In the genomic region with DNA sequence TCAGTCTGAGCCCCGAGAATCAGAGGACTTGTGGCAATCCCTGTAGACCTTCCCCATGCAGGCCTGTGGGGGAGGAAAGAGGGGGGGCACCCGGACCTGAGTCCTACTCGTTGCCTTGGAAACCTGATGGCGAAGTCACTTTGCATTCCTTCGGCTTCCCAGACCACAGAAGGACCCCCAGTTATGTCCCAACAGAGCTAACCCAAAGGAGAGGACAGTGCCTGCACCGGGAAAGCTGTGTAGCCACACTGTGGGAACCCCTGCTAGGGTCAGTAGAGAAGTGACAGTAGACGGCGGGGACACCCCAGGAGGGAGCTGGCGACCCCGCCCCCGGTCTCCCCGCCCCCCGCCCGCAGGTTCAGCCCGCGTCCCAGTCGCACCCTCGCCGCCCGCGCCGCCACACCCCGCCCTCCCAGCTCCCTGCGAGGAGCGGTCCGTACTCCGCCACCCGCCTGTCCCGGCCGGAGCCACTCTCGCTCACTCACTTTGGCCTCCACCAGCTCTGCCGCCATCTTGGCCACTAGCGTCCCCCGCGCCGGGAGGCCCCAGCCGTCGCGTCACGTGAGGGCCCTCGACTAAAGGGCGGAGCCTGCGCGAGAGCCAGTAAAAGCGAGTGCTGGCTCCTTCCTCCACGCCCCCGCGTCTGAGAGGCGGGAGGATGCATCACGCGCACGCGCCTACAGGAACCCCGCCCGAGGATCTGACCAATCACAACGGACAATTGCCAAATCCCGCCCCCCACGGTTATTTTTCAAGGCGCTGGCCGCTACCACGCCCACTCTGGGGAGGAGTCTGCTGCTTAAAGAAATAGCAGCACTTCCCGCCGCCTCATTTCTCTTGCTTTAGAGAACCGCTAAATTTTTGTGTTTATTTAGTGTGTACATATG, we compare ENCODE assay signal across 8 mouse cellular contexts. TPM values are rescaled to one million over a fixed set of nuclear protein-coding genes. Genes with fewer than 3 reads are reported as not detected.
DNase-seq lines count a peak whose midpoint lies in the region; ATAC-seq and TF ChIP-seq lines count a peak whose summit lies in the region.

A gene (minus strand): TSS at position 724 of the 887 bp plus-strand sequence.

- peaks cover 17% of the 10 kb centered on the region for H3K36me3 ChIP-seq in embryonic facial prominence, embryonic 15.5 days
- peaks cover 29% of the 10 kb centered on the region for H3K36me3 ChIP-seq in limb, embryonic 14.5 days (ENCODE audit: control insufficient read depth, insufficient read depth, low read length)
- H3K36me3 ChIP-seq in midbrain, postnatal 0 days (ENCODE audit: insufficient read depth, low read length) = peaks cover 12% of the 10 kb centered on the region

- peak; percentile 100 for DNase-seq in 416B (ENCODE audit: low read depth)
- DNase-seq in heart, adult 8-10 months (ENCODE audit: low spot score) = peak; percentile 100
- peak; percentile 100 for DNase-seq in kidney, adult 9 months
- peak; percentile 100 for DNase-seq in limb, embryonic 14.5 days (ENCODE audit: low spot score)
- peak; percentile 100 for DNase-seq in midbrain, postnatal 0 days (ENCODE audit: low spot score)
- peak; percentile 100 for DNase-seq in spleen, postnatal 14 days (ENCODE audit: low spot score in 2 of 2)

- H3K27me3 ChIP-seq in embryonic facial prominence, embryonic 15.5 days = no peaks in the 10 kb centered on the region
- H3K27me3 ChIP-seq in limb, embryonic 14.5 days (ENCODE audit: control insufficient read depth, insufficient read depth, low read length) = no peaks in the 10 kb centered on the region
- H3K27me3 ChIP-seq in midbrain, postnatal 0 days (ENCODE audit: insufficient read depth, low read length) = no peaks in the 10 kb centered on the region

- WGBS in bone marrow, adult 2 months = under 1% methylated on average over 64 of the region's 64 CpGs
- under 1% methylated on average over 63 of the region's 64 CpGs for WGBS in embryonic facial prominence, embryonic 15.5 days
- 0% methylated on average over 37 of the region's 64 CpGs for WGBS in limb, embryonic 14.5 days
- under 1% methylated on average over 51 of the region's 64 CpGs for WGBS in midbrain, postnatal 0 days

- H3K4me1 ChIP-seq in bone marrow, adult 2 months (ENCODE audit: control insufficient read depth, insufficient read depth, low read length) = peaks cover 2% of the 10 kb centered on the region
- H3K4me1 ChIP-seq in embryonic facial prominence, embryonic 15.5 days = peaks cover 19% of the 10 kb centered on the region
- peaks cover 8% of the 10 kb centered on the region for H3K4me1 ChIP-seq in limb, embryonic 14.5 days (ENCODE audit: control insufficient read depth, insufficient read depth, low read length)
- peaks cover 7% of the 10 kb centered on the region; the same call in 1 of the 2 replicates for H3K4me1 ChIP-seq in midbrain, postnatal 0 days (ENCODE audit: insufficient read depth, low read length)

- TF ChIP-seq POLR2A in bone marrow, adult 2 months (IDR thresholded peaks at IDR 0.05; ENCODE audit: borderline replicate concordance, control insufficient read depth, low read depth, low read length) = peak; percentile 92
- TF ChIP-seq POLR2A in limb, embryonic 14.5 days (IDR thresholded peaks at IDR 0.05; ENCODE audit: borderline replicate concordance, extremely low read depth, insufficient read depth, insufficient read length) = peak; percentile 72; the same call in 1 of the 2 replicates

- H3K4me3 ChIP-seq in bone marrow, adult 2 months (replicated peaks; ENCODE audit: control insufficient read depth, low read depth, low read length) = peak within 1 kb of the TSS; percentile 68
- peak within 1 kb of the TSS; percentile 72 for H3K4me3 ChIP-seq in embryonic facial prominence, embryonic 15.5 days (replicated peaks)
- H3K4me3 ChIP-seq in limb, embryonic 14.5 days (replicated peaks; ENCODE audit: low read length) = peak within 1 kb of the TSS; percentile 93
- H3K4me3 ChIP-seq in midbrain, postnatal 0 days (ENCODE audit: low read depth, low read length) = peak within 1 kb of the TSS; percentile 80

- H3K27ac ChIP-seq in bone marrow, adult 2 months (ENCODE audit: control insufficient read depth, insufficient read depth, low read depth, low read length, poor library complexity) = peak within 1 kb of the TSS; percentile 85
- H3K27ac ChIP-seq in embryonic facial prominence, embryonic 15.5 days (replicated peaks) = peak within 1 kb of the TSS; percentile 89
- H3K27ac ChIP-seq in limb, embryonic 14.5 days (replicated peaks; ENCODE audit: low read depth, low read length) = peak within 1 kb of the TSS; percentile 73
- peak within 1 kb of the TSS; percentile 68 for H3K27ac ChIP-seq in midbrain, postnatal 0 days (ENCODE audit: low read depth, low read length)

- peak within 1 kb of the TSS; percentile 65 for H3K4me2 ChIP-seq in embryonic facial prominence, embryonic 15.5 days (replicated peaks)
- peak within 1 kb of the TSS; percentile 86 for H3K4me2 ChIP-seq in limb, embryonic 14.5 days (replicated peaks; ENCODE audit: low read depth, low read length, severe bottlenecking)
- peak within 1 kb of the TSS; percentile 88 for H3K4me2 ChIP-seq in midbrain, postnatal 0 days (ENCODE audit: low read depth, low read length, poor library complexity, severe bottlenecking)

- ATAC-seq in embryonic facial prominence, embryonic 15.5 days (ENCODE audit: insufficient number of reproducible peaks, low FRiP score, low TSS enrichment, low read depth) = peak; percentile 89
- peak; percentile 92 for ATAC-seq in limb, embryonic 14.5 days (ENCODE audit: low FRiP score, low read depth)
- peak; percentile 89 for ATAC-seq in midbrain, postnatal 0 days (ENCODE audit: low FRiP score)

- peak within 1 kb of the TSS; percentile 72 for H3K9ac ChIP-seq in embryonic facial prominence, embryonic 15.5 days
- peak within 1 kb of the TSS; percentile 79 for H3K9ac ChIP-seq in limb, embryonic 14.5 days (ENCODE audit: low read depth, low read length, severe bottlenecking)
- H3K9ac ChIP-seq in midbrain, postnatal 0 days (replicated peaks; ENCODE audit: low read length, poor library complexity, severe bottlenecking) = peak within 1 kb of the TSS; percentile 86

- TF ChIP-seq CTCF in bone marrow, adult 2 months (IDR thresholded peaks at IDR 0.05; ENCODE audit: control insufficient read depth, insufficient read depth, low read length) = no peak
- no peak for TF ChIP-seq CTCF in midbrain, postnatal 0 days (IDR thresholded peaks at IDR 0.05)

- no peaks in the 10 kb centered on the region for H3K9me3 ChIP-seq in embryonic facial prominence, embryonic 15.5 days (replicated peaks)
- H3K9me3 ChIP-seq in limb, embryonic 14.5 days (ENCODE audit: control insufficient read depth, low read length) = no peaks in the 10 kb centered on the region
- H3K9me3 ChIP-seq in midbrain, postnatal 0 days (ENCODE audit: low read length) = no peaks in the 10 kb centered on the region

RNA-seq across cellular contexts. Expression of the gene that starts here (rescaled TPM):
- 11.1 and 29.0 TPM in 2 replicates for polyA plus RNA-seq in bone marrow, adult 2 months (2011; ENCODE audit: insufficient read depth, insufficient read length, low replicate concordance, missing spikeins)
- polyA plus RNA-seq in embryonic facial prominence, embryonic 15.5 days (2015; fragmentation: Nextera tagmentation; extraction: Ambion mirVana) = 52.0 and 52.7 TPM in 2 replicates
- 10 to 100 TPM; 16.8 to 18.6 (median 17.0) TPM for total RNA-seq in heart, adult 8-10 months (2022)
- polyA plus RNA-seq in limb, embryonic 14.5 days (2012; rRNA removed) = 35.1 and 49.4 TPM in 2 replicates
- 40.4 and 44.2 TPM in 2 replicates for polyA plus RNA-seq in limb, embryonic 14.5 days (2014; fragmentation: Nextera tagmentation; extraction: Ambion mirVana)
- total RNA-seq in midbrain, postnatal 0 days (2014; rRNA removed) = 31.2 and 38.0 TPM in 2 replicates
- polyA plus RNA-seq in midbrain, postnatal 0 days (2015; fragmentation: Nextera tagmentation; extraction: Ambion mirVana) = 30.1 and 31.3 TPM in 2 replicates

Comparison
In these comparisons a context has a peak if more than half of its experiments do, and no peak if none do; other contexts are left out.
1. Peak in every context shown above with its lines: DNase-seq, ATAC-seq, H3K4me3 ChIP-seq and H3K27ac ChIP-seq.